Mouse (Mus musculus) mesoderm, embryonic 11.5 days (tissue): Measurements from ENCODE around the gene Rufy3.
"Not testable (repeated sequence)": the region's sequence is repeated elsewhere in the genome, so short reads cannot be mapped to it uniquely, and the experiment has no call there.

Source experiments
- DNase-seq: peaks from one replicate; pipeline ENCODE4 v3.0.0-alpha.2; 2012; ENCODE audit warnings: low read depth, low spot score

Gene Rufy3

DNA sequence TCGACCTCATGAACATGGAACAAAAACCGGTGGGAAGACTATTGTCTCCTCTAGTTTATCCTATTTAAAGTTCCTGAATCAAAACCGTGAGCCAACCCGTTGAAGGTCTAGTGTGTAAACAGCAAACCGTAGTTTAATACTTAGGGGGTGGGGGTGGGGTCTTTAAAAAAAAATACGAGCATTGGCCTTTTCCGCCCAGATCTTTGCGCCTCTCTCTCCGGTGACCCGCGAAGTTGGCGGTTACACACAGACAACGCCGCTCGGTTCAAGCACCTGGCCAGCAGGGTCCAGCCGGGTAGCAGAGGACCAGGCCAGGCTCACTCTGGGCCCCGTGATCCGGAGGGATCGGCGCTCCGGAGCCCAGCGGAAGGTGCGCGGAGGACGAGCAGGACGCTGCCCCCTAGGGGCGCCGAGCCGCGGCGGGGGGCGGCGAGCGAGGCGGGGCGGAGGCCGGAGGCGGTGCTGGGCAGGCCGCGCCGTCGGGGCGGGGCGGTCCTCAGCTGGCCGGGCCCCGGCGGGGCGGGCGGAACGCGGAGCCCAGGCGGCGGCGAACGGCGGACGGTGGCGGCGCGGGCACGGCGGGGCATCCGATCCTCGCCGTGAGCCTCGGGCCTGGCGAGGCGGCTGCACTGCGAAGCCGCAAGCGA, at the start of gene Rufy3:
Gene Rufy3, plus strand, starts transcription at position 540 of the 647 bp plus-strand sequence.
- peak; percentile 80 for DNase-seq

DNA sequence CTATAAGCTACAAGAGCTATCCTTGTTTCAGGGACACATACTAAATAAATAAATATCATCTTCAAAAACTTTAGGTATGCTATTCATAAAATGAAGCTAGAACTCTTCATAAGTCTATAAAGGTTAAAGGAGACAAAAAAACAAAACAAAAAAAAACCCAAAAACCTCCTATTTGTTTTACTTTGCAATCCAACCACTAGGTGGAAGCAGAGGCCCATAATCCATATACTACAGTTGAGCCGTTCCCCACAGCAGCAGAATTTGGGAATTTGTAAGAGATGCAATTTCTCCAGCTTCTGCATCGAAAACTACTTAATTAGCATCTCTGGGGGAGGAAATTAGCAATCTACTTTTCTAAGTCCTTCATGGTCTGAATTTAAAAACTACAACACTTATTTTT, 45.6 kb upstream of the Rufy3 start:
- DNase-seq, result peak; percentile 56

DNA sequence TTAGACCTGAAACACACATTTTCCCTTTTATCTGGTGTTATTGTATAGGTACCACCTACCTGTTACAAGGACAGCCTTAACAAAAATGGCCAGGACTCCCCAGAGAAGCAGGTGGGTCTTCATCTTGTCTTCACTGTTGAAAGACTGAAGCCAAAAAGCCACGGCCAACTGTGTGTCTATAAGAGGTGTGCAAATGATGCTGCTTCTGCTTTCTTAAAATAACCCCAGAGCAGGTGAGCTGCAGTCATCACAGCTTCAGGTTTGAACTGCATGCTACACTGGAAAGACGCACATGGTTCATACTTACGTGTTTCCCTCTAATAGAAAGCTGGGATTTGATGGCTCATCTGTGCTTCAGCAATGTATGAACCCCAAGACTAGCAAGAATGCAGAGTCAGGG, 37.2 kb upstream of the Rufy3 start, which contains the start of gene Jchain:
Gene Jchain, minus strand, starts transcription at position 235 of the 400 bp plus-strand sequence.
- DNase-seq, result no peak

DNA sequence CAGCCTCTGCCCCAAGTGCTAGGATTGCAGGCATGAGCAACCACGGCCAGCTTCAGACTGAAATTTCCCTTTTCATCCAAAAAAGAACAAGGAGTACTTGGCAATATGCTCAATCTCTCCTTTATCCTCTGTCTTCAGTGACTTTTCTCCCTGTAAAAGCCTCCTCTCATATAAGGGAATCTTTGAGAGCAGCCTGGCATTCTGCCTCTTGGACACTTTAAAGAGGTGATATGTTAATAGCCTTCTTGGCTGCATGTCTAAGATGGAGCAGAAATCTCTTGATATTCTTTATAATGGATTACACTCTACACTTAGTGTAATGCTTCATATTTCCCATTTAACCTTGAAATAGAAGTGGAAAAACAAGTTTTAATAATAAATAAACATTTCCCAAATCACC, 33.9 kb upstream of the Rufy3 start:
- DNase-seq, result no peak

DNA sequence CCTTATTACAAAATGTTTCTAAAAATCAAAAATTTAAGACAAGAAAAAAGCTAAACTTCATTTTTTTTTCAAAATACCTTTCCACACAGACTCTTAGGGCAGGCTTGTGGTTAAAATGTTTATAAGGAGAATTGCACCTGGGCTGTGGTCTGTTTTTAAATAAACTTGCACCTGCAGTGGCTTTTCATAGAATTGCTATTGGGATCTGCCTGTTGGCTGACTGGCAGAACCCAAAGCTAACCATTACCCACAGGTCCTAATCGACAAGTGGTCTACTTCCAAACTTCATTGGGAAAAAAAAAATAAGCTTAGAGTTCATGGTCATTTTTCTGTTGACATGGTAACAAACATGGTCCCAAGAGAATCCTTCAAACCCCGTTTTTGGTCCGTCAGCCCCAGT, 30.1 kb upstream of the Rufy3 start:
- no peak for DNase-seq

DNA sequence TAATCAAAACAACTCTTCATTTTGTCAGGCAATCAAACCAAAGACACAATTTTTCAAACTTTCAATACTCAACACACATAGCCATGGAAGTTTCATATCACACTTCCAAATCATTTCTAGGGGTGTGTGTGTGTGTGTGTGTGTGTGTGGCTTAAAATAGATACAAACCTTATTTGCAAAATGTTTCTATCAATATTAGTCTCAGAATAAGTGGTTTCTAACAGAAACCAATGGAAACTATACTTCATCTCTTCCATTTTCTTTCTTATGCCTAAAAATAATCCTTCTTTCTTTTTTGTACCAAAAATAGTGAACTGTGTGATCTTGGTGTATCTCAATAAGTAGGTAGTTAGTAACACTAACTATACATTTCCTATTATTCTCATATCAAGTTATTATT, 24.0 kb upstream of the Rufy3 start:
- DNase-seq, result no peak

DNA sequence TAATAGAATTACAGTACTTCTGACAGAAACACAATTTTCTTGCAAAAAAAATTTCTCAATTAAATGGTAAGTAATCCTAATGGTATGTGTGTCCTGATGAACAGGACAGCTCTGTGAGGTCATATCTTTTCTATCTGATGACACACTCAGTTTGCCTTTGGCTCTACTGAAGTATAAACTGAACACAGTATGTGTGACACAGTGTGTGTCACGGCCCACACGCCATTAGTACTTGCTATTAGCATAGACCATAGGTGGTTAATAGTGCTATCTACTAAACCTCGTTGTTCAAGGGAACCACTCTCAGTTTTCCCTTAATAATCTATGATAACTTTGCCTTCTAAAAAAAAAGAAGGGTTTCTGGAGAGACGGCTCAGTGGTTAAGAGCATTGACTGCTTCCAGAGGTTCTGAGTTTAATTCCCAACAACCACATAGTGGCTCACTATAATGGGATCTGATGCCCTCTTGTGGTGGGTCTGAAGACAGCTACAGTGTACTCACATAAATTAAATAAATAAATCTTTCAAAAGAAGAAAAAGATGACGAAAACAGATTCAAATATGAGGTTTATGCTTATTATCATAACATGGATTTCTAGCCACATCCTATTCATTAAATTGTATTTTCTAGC, 22.1 kb upstream of the Rufy3 start:
- peak; percentile 55 for DNase-seq

DNA sequence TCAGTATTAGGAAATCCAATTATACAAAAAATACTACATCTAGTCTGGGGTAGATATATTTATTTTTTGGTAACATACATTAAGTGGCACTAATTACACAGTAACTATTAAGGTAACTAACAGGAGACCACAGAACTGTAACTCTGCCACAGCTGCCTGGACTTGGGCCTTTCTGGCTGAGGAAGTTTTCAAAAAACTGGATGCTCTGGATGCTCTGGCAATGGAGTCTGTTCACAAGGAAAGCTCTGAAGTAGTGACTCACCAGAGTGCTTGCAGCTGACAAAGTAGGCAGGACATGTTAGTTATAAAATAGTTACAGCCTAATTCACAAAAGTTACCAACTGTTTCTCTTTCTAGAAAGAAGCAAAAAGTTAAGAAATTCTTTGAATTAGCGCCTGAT, 20.4 kb upstream of the Rufy3 start:
- not testable (repeated sequence) for DNase-seq

DNA sequence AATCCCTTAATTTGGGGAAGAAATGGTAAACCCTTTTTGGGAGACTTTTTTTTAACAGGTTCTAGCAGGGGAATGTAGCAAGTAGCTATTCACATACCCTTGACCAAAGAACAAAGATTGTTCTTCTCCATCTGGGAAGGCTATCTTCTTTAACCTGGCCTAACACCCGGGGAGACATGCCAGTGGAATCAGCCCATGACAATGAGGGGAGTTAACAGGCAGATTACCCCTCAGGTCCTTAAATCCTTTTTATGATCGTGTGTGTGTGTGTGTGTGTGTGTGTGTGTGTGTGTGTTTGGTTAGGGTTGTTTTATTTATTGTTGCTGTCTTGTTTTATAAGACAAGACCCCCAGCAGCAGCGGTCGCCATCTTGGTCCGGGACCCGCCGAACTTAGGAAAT, 19.3 kb upstream of the Rufy3 start:
- DNase-seq, result no peak

DNA sequence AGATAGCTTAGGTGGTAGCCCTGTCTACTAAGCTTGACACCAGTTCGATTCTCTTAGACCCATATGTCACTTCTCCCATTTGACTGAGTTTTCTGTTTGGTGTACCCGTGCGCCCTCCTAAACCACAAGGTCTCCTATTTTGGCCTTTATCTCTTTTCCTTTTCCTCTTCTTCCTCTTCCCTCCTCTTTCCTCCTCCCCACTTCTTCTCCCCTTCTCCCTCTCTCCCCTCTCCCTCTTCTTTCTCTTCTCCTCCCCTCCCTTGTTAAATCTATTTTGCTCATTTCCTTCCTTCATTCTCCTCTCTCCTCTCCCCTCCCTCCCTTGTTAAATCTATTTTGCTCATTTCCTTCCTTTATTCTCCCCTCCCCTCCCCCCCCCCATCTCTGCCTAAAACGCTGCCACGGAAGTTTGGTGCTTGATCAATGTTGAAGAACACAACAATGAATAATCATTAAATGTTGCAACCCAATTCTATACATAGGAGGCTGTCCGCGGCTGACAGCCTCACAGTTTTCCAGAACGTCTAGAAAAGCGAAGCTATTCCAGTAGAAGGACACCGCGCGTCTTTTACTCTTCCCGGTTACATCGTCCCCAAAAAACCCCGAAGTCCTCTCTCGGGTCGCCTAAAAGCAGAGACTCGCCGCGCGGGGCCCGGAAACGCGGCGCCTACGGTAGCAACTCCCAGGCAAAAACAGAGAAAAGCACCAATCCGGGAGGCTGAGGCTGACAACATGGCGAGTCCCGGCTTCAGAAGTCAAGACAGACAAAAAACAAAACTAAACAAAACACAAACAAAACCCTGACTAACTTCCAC, 11.4 kb upstream of the Rufy3 start:
- no peak for DNase-seq

DNA sequence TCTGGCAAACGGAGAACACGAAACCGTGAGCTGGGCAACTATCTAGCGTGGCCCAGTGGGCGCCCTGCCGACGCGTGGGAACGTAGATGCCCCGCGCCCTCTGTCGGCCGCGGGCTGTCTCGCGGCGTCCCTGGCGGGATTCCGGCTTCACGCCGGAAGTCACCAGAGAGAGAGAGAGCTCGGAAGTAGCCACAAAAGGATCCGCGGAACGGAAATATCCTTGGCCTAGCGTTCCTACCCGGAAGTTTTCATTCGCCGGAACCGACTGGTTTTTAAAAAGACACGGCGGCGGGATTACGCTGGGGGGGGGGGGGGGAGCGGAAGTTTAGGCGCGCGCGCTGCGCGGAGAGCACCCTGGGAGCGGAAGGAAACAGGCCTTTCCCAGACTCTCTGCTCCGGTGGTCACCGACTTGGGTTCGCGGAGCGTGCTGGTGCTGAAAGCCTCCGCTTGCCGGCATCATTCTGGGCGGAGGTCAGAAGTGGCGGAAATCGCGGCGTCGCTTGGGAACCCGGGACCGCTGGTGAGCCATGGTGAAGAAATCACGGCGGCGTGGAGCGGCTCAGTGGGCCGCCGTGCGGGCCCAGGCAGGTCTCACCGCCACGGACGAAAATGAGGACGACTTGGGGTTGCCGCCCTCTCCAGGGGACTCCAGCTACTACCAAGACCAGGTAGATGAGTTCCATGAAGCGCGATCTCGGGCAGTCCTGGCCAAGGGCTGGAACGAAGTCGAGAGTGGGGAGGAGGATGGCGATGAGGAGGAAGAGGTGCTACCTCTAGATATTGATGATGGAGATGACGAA, 10.6 kb upstream of the Rufy3 start, which contains the start of gene Utp3:
Gene Utp3, plus strand, starts transcription at position 377 of the 801 bp plus-strand sequence.
- DNase-seq, result peak; percentile 99

DNA sequence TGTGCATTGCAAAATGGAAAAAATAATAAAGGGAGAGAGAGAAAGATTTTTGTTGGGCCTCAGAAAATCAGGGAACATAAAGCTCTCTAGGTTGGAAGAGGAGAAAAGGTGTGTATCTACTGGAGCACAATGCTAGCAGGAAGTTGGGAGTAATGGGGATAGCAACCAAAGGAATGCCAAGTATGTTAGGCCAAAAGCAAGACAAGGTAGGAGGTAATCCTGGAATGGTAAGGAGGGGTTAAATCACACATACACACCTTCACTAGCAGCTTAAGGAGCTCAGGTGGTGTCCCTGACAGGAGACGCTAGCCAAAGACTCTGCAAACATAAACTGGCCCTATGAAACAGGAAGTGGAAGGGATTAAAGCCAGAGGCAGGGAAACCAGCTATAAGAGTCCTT, 5.8 kb upstream of the Rufy3 start:
- DNase-seq, result no peak

DNA sequence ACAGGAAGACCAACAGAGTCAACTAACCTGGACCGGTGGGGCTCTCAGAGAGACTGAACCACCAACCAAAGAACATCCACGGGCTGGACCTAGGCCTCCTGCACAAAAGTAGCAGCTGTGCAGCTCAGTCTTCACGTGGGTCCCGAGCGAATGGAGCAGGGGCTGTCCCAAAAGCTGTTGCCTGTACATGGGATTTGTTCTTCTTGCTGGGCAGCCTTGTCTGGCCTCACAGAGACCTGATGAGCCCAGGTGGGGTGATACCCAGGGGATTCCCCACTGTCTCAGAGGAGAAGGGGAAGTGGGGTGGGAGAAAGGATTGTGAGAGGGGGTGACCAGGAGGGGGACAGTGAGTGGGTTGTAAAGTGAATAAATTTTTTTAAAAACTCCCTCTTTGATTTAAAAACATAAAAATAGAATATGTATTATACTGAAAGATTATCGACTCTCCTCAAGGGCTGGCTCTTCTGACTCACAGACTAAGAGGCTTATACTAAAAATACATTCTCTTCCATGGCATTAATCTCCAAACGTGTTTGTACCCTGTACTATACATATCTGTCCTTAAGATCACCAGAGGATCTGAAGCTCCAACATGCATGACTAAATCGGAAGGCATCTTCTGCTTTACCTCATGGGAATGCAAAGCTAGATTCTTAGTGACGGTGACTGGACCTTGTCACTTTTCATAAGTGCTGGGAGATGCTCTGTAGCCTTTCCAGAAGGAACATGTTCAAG, 3.6 kb upstream of the Rufy3 start:
- DNase-seq, result no peak

DNA sequence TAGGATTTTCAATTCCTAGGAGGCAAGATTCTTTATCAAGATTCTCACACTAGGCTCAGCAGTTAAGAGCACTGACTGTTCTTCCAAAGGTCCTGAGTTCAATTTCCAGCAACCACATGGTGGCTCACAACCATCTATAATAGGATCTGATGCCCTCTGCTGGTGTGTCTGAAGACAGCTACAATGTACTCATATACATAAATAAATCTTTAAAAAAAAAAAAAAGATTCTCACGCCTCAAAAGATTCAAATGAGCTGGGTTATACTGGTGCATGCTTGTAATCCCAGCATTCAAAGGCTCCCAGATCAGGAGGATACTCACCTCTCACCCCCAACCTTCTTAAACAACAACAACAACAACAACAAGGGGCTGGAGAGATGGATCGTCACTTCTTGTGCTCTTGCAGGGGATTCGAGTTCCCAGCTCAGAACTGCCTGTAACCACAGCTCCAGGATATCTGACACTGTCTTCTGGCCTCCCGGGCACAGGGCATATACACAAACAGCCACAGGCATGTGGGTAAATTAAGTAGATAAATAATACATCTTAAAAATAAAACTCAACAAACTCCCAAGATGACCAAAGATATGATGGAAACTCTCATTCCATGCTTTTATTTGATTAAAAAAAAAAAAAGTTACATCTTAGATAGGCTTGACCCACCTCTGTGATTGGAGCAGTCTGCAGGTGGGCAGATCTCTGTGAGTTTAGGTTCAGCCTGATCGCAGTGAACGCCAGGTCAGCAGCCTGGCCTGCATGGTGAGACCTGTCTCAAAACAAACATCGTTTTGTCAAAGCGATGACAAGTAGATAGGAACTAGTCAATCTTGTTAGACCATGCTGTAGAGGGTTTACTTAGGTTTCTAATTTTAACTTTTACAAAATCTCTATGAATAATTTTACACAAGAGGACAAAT, 1.7 kb upstream of the Rufy3 start:
- no peak for DNase-seq

DNA sequence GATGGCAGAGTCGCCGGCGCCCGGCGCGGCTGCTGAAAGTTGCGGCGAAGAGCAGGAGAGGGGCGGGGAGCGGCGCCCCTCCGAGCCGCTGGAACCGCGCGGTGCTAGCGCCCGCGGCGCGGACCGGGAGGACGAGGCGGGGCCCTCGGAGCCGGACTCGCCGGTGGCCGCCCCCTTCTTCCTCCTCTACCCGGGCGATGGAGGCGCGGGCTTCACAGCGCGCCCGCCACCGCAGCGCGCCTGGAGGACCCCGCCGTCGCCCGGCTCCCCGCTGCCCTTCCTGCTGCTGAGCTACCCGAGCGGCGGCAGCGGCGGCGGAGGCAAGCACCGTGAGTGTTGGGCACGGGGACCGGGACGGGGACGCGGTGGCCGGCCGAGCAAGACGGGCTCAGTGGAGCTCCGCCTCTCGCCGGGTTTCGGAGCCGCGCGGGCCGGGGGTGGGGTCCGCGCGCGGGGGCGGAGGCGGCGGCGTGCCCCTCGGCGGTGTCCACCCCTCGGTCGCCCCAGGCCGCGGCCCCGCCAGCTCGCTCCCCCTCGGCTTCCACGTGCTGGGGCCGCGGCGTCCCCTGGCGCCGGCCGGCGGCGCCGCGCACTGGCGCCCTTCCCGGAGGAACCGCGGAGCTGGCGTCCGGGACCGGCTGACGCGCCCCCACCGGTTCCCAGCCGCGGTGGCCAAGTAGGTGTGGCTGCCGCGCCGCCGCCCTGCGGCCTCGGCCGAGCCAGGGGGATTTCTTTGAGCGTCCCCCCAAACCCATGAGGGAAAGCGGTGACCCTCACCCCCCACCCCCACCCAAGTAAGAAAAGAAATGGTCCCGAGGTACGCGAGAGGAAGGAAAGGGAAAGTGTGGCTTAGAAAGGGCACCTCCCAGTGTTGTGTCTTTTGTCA, 551 bp downstream of the Rufy3 start:
- DNase-seq, result peak; percentile 39

DNA sequence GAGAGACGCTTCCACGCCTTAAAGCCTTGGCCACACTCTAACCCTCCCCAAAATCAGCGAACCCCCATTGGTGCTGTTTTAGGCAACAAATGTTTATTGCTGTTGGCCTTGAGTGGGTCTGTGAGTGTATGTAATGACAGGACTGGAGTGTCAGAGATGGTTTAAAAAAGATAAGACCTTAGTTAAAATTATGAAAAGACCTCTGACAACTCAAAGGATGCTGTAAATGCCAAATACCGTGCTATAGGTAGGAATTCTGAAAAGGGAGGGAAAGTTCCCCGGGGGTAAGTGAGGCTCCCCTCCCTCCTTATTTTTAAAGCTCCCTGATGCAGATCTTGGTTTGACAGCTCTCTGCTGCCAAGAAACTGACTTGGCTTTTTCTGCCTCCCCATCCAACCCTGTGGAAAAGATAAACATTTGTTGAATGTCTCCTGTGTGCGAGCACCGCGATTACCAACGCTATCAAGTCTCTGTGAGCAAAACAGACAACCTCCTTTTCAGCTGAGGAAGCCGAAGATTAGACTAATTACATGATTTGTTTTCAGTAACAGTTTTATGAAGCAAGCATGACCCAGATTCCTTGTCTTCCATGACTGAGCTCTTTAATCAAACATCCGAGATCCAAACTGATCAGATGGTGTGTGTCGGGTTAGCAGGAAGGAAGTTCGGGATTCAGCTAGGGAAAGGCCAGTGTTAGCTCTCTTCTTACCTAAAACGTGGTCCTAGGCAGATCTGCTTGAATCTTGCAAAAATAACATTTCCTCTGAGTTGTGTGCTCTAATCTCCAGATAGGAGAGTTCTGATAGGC, 1.4 kb downstream of the Rufy3 start:
- DNase-seq, result no peak

DNA sequence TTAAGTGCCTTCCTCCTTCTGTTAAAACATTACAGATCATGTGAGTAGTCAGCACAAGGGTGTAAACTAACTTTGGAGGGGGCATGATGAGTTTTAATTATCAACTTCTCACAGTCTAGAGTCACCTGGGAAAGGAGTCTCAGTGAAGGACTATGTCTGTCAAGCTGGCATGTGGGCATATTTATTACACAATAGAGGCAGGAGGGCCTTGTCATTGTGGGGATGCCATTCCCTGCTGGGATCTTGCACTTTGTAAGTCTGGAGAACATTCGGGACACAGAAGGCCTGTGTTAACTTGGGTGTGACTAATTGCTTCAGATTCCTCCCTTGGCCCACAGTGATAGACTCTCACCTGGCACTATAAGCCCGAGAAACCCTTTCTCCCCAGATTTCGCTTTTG, 4.7 kb downstream of the Rufy3 start:
- no peak for DNase-seq

DNA sequence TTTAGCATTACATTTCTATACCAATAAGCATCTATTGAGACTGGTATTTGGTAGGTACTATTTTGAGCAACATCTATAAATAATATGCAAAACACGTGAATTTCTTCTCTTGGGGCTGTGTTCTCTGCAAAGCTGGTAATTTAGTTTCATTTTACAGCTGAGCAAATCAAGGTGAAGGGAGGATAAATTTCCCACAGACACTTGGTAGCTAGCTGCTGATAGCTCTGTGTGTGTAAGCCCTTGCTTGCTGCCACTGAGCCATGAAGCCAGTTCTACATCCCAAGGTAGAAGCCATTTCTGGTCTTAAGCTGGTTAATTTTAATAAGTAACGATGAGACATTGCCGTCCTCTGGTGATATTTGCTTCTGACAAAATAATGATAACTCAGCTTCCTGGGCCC, 10.0 kb downstream of the Rufy3 start:
- no peak for DNase-seq
